Mouse (Mus musculus): ENCODE data around the gene Edem2. TPM values are rescaled to one million over a fixed set of nuclear protein-coding genes. Genes with fewer than 3 reads are reported as not detected.
A peak's percentile ranks its signal among the peaks of the same experiment; 100 is the strongest.
"Not testable (repeated sequence)": the region's sequence is repeated elsewhere in the genome, so short reads cannot be mapped to it uniquely, and the experiment has no call there.

The Edem2 gene
- polyA plus RNA-seq, 2 experiments from 2014 or later = 44.7 to 59.3 TPM

- ATAC-seq = not testable (repeated sequence)
Measured at GRCm38 (mm10) chr2:155735766-155736165, 6.5 kb upstream of the Edem2 start, which contains the start of gene Gm17581. Gene Gm17581, minus strand, starts transcription at chr2:155735866.

GRCm38 (mm10) chr2:155735080-155735479, 5.8 kb upstream of the Edem2 start:
- no peak for ATAC-seq

- no peak for ATAC-seq
Measured at GRCm38 (mm10) chr2:155728742-155729141, 533 bp downstream of the Edem2 start.

- ATAC-seq = no peak
Measured at GRCm38 (mm10) chr2:155727764-155728395, 1.4 kb downstream of the Edem2 start.

GRCm38 (mm10) chr2:155726302-155726701, 3.0 kb downstream of the Edem2 start:
- ATAC-seq = no peak

- no peak for ATAC-seq
Measured at GRCm38 (mm10) chr2:155724526-155724925, 4.7 kb downstream of the Edem2 start.

- no peak for ATAC-seq
Measured at GRCm38 (mm10) chr2:155724036-155724435, 5.2 kb downstream of the Edem2 start.

DNA sequence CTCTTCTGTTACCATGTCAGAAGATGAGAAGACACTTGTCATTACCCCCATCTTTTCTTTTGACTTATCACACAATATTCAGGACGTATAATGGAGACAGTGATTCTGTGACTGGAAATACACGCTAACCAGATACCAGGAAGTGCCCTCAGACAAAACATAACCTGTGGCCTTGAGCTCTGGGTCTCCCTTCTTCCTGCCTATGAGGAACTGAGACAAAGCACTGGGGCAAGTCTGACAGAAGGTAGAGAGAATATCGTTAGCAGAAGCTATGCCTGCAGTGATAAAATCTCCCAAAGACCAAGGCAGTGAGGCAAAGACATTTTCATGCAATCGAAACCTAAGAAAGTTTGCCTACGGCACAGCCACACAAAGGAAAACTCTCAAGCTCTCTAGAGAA, 8.7 kb downstream of the Edem2 start:
- ATAC-seq = peak; percentile 54

DNA sequence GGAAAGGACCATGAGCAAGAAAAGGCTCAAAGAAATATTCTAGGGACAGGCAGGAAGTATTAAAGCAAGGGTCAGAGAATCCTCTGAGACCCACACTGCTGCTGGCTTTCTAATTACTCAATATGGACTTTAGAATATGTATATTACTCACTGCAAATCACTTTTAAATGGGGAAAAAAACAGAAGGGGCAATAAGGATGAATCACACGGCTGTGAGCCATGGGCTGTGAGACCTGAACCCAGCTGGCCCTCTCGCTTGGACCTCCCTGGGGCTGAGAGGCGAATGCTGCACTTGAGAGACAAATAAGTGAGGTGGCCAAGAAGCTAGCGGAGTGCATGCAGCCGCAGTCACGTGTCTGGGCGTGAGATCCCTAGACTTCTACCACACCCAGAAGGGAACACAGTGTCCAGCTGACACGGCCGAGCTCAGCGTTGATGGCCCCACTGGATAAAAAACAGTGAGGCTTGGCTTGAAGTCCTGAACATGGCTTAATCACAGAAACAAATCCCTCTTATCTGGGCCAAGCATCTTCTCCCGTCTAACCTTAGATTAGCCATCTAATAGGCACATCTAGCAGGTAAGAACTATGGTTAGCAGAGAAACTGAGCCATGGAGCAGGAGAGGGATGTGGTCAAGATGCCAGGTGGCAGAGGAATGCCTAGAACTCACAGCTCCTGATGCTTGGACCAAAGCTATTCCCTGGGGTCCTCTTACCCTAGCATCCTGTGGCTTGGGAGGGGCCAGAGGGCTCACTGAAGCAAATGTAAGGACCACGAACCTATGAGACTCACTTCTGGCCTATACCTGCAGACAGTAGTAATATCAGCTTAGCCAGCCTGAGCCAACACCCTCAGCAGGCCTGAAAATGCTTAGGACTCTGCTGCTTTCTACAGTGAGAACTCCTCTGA, 11.9 kb downstream of the Edem2 start:
- no peak for ATAC-seq

DNA sequence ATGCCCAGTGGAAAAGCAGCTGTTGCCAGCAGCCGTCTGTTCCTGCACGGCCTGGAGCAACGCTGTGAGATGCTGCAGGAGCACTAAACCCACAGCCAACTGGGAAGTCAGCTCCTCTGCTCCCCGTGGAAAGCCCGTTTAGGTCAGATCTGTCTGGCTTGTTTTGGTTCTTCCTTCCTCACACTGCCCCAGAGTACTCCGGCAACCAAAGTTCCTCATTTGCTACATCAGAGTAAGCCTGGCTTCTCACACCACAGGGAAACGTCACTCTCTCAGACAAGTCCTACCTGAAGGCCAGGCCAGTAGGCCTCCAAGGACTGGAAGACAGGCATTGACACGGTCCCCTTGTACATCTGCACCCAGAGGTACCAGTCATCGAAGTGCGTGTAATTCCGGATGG, 18.7 kb downstream of the Edem2 start:
- no peak for ATAC-seq

DNA sequence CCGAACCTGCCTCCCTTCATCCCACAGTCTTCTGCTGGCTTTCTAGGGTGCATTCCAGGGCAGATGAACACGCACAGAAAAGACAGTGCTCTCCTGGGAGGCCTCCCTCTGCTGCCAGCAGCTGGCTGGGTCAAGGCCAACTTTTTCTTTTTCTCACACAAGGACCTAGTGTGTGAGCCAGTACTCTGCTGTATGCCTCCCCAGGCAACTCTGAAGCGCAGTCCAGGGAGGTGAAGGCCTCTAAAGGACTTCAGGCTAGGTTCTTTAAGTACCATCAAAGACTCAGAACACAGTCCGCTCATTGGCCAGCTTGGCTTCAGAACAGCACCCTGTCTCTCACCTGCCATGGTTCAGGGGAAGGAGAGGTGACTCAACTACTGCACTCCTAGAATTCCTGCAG, 22.0 kb downstream of the Edem2 start:
- no peak for ATAC-seq

DNA sequence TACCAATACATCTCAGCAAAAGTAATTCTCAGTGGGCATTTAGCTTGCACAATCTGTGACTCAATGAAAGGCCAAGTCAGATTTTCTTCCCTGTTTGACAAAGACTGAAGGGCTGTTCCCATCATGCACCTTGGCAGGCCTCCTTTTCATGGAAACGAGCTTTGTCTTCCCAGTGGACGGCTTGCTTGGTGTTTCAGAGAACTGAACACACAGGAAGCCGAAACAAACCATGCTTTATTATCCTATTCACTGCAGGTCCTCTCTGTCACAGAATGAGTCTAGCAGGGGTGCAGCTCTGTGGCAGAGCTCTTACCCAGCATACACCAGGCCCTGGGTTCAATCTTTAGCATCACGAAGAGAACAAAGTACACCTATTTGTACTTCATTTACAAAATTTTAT, 25.6 kb downstream of the Edem2 start:
- ATAC-seq = no peak

GRCm38 (mm10) chr2:155701399-155701919, 27.8 kb downstream of the Edem2 start:
- no peak for ATAC-seq

DNA sequence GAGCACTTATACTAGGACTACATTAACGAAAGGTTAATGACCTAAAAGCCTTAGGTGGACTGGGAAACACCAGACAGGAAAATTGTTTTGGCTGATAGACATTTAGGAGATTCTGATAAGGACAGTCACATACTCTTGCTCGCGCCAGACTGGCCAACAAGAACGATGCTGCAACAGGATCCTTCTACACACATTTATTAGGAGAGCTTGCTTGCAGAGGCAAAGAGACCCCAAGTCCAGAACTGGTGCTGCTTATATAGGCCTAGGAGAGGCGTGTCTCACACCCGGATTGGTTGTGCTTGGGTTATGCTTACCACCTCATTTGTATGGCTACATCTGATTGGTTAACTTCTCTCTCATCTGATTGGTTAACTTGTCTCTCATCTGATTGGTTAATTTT, 30.8 kb downstream of the Edem2 start:
- ATAC-seq = not testable (repeated sequence)

GRCm38 (mm10) chr2:155696851-155697250, 32.4 kb downstream of the Edem2 start:
- ATAC-seq = no peak

DNA sequence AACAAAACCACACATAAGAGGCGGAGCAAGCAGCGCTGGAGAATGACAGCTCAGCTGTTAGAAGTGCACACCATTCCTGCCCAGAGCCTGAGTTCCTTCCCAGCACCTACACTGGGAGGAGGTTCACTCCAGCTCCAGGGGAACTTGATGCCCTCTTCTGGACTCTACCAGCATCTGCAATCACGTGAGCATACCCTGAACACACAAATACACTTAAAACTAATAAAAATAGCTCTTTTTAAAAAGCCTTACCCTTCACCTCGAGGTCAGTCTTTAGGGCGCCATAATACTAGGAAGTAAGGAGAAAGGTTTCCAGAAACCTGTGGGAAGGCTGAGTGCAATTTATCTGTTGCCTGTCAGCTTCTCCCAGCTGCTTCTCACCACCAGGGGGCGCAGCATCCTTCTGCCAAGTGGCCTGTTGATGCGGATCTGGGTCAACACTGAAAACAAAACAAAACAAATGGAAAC, 33.1 kb downstream of the Edem2 start:
- ATAC-seq = peak; percentile 31

DNA sequence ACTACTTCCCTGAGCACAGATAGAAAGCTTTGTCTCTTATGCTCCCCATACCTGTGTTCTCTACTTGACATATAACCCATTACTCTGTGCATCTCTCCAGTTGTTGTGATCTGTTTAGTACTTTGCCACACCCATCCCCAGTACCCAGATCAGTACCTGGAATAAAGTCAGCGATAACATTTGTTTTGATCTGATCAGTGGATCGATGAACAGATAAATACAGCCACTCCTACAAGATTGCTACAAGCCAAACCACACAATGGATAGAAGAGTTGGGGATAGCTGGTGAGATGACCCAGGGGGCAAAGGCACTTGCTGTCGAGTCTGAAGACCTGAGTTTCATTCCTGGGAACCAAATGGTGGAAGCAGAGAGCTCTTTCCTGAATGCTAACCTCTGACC, 34.0 kb downstream of the Edem2 start:
- no peak for ATAC-seq

GRCm38 (mm10) chr2:155694564-155694963, 34.7 kb downstream of the Edem2 start:
- ATAC-seq = no peak

GRCm38 (mm10) chr2:155693136-155693535, 36.1 kb downstream of the Edem2 start:
- no peak for ATAC-seq

GRCm38 (mm10) chr2:155691723-155692493, 37.4 kb downstream of the Edem2 start, which contains the start of gene Trpc4ap:
Gene Trpc4ap, minus strand, starts transcription at chr2:155692384.
- peak; percentile 96 for ATAC-seq

DNA sequence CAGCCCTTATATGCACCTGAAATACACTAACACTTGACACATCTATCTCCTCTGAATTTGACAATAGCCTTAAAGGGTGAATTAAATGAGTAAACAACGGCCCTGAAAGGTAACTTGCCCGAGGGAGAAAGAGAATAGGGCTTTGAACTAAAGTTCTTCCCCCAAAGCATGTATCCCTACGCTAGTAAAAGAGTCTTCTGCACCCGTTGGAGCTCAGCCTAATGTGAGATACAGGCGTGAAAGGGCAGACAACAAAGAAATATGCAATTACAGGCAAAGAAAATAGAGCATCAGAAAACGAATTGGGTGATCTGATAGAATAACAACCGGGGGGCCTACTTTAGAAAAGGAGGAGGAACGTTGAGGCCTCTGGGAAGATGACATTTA, 37.9 kb downstream of the Edem2 start:
- no peak for ATAC-seq

DNA sequence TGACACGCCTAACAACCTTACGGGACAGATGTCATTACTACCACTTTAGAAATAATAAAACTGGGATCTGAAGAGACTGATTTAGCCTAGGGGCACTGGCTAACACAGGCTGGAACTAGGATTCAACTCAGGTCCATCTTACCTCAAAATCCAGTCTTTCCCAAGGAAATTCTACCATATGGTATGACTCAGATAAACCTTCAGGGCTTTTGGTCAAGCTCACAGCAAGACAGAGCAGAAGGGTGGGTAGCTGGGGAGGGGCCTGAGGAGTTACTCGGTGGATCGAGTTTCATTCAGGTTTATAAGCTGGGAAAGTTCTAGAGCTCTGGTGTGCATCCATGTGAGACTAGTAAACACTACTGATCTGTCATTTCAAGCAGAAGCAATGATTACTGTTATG, 40.1 kb downstream of the Edem2 start:
- no peak for ATAC-seq

DNA sequence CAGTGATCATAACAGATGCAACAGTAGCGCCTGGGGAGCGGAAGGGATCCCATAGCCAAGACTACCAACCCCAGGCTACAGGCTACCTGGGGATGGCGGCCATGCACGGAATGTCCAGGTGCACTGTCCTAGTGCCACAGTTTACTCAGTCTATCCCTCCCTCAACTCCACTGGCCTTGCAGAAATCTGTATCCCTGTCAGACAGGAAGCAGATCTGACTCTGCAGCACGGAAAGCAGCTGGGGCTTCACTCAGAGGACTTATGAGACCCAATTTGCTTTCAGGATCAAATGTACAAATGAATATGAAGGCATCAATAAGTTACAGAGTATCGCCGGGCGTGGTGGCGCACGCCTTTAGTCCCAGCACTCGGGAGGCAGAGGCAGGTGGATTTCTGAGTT, 41.5 kb downstream of the Edem2 start:
- no peak for ATAC-seq

Data from CD4-positive, CD25-positive, alpha-beta regulatory T cell, adult 4 months (primary cell).